Mouse (Mus musculus): ENCODE results near the gene Olfr172.

Gene Olfr172

DNA sequence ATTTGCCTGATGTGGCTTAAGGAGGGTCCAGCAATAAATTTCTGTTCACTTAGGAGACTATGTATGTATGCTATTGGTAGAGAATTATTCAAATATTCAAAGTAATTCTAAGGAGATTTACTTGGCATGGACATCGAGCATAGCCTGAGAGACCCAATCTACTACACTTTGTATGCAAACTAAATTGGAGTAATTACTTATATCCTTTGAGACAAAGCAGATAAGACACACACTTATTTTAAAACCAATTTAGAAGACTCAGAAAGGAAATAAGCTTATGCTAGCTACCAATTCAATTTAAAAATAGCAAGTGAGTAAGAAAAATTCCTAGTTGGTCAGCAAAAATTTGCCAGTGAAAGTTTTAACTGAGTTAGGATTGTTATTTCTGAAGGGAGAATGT is at the start of gene Olfr172:
Gene Olfr172 (minus strand): TSS at position 101 of the 400 bp plus-strand sequence.
- WGBS, result 67% methylated on average over 1 of the region's 1 CpGs

DNA sequence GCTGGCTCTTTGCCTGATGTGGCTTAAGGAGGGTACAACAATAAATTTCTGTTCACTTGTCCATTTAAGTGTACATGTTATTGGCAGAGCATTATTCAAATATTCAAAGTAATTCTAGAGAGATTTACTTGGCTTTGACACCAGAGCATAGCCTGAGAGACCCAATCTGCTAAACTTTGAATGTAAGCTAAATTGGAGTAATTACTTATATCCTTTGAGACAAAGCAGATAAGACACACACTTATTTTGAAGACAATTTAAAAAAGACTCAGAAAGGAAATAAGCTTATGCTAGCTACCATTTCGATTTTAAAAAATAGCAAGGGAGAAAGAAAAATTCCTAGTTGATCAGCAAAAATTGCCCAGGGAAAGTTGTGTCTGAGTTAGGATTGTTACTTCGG is 37.2 kb upstream of the Olfr172 start, which contains the start of gene Olfr173:
Gene Olfr173 (minus strand): TSS at position 101 of the 400 bp plus-strand sequence.
- WGBS, result 71% methylated on average over 2 of the region's 2 CpGs

DNA sequence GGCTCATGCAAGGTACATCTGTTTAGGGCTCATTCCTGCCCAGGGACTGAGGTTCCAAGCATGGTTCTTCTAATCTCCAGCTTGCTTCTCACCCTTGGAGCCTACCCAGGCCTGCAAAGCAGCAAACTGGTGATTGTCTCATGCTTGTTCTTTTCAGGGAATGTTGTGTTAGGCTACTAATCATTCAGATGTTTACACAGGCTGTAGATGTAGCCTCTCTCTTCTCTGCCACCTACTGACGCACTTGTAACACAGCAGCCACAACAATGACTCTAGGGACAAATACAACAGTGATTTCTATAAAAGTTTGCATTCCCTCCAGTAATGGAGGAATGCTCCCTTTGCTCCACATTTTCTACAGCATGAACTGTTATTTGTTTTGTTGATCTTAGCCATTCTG is 11.7 kb downstream of the Olfr172 start:
- WGBS, result 33% methylated on average over 1 of the region's 1 CpGs

DNA sequence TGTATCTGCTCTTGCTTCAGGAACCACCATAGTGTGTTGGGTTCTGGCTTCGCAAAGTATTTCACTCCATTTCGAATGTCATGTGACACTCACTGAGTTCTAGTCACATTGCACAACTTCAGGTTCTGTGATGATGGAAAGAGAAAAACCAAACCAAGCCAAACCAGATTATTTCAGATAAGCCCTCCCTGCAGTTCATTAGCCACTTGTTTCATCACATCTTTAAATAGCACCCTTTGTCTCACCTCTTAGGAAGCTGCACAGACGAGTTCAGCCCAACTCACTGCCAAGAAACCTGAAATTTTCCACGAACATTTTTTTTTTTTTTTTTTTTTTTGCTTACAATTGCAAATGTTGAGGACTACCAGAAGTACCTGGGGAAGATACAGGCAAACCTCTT is 16.3 kb downstream of the Olfr172 start:
- 62% methylated on average over 4 of the region's 4 CpGs for WGBS

DNA sequence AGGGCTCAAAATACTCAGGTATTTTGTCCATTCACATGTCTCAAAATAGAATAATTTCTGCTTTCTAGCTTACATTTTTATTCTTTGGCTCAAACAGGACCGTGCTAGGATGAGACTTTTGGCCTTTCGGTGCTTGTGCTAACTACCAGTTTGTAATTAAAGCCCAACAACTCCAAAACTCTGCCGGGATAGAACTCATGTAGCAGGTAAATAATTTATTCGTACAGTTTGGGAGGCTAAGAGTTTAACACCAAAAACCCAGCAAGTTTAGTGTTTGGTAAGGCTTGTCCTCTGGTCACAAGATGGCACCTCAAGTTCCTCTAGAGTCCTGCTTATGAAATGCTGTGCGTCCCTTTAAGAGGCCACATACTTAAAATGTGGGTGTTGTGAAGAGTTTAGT is 22.2 kb downstream of the Olfr172 start:
- 96% methylated on average over 5 of the region's 5 CpGs for WGBS

DNA sequence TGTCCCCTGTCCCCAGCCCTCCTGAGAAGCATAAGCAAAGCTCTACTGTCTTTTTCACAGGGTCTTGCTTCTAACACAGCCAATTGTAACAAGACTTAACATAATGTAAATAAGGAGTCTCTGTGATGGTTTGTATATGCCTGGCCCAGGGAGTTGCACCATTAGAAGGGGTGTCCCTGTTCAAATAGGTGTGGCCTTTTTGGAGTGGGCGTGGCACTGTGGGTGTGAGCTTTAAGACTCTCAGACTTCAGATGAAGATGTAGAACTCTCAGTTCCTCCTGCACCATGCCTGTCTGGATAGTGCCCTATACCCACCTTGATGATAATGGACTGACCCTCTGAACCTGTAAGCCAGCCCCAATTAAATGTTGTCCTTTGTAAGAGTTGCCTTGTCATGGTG is 24.2 kb downstream of the Olfr172 start:
- WGBS, result 100% methylated on average over 1 of the region's 1 CpGs

DNA sequence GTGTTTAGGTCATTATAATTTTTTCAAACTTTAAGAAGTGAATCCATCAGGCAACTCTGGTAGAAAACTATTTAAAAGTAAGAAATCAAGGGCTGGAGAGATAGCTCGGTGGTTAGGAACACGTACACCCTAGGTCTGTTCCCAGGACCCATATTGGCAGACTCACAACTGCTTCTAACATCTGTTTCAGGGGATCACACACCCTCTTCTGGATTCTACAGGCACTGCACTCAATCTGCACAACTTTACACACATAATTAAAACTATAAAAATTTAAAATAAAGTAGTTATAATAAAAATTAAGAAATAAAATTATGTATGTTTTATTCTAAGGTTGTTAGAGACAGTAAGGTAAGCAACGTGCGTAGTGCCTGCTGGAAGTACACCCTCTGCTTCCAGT is 24.8 kb downstream of the Olfr172 start:
- 85% methylated on average over 4 of the region's 4 CpGs for WGBS

DNA sequence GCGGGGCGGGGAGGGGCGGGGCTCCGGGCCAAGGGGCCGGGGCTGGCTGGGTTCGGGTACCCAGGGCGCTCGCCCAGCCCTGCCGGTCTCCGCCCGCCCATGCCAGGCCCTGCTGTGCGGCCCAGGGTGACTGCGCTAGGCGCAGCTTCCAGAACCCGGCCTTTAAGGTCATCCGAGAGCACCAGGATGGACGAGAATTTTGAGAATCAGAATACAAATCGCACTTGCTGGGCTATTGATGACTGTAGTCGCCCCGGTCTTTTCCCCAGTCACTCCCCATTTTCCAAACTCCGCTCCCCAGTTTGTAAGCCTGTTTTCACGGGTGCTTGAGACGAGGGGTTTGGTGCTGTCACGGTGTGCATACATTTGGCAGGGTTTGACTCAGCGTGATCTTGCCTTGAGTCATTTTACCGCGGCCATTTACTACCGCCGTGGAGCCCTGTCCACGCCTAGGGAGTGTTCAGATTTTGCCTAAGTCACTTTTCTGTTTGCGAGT is 34.8 kb downstream of the Olfr172 start:
- 1% methylated on average over 28 of the region's 31 CpGs for WGBS

DNA sequence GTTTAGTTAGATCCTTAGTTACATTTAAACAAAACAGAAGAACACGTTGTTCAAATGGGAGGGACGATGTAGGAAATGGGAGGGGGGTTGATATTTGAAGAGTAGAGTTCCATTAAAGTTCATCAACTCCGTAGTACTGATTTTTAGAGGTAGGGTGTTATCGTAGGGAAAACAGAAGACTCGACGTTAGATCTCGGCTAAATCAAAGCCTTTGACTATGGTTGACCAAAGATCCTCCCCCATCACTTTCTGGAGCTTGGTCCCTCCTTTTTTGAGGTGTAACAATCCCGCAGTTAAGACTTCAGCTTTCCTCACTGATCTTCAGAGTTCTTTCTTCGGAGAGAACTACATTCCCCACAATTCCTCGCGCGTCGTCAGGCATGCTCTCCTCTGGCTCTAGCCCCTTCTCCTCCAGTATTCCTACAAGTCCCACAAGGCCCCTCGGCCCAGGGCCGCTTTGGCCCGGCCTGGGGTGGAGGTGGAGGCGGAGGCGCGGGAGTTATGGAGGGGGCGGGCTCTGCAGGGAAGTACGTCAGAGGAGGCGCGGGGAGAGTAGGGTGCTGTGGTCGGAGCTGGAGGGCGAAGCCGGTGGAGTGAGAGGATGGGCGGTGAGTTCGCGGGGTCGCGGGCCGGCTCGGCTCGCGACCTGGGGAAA is 35.4 kb downstream of the Olfr172 start, which contains the start of gene Cldnd1:
Gene Cldnd1 (plus strand): TSS at position 434 of the 655 bp plus-strand sequence.
- 1% methylated on average over 35 of the region's 35 CpGs for WGBS

DNA sequence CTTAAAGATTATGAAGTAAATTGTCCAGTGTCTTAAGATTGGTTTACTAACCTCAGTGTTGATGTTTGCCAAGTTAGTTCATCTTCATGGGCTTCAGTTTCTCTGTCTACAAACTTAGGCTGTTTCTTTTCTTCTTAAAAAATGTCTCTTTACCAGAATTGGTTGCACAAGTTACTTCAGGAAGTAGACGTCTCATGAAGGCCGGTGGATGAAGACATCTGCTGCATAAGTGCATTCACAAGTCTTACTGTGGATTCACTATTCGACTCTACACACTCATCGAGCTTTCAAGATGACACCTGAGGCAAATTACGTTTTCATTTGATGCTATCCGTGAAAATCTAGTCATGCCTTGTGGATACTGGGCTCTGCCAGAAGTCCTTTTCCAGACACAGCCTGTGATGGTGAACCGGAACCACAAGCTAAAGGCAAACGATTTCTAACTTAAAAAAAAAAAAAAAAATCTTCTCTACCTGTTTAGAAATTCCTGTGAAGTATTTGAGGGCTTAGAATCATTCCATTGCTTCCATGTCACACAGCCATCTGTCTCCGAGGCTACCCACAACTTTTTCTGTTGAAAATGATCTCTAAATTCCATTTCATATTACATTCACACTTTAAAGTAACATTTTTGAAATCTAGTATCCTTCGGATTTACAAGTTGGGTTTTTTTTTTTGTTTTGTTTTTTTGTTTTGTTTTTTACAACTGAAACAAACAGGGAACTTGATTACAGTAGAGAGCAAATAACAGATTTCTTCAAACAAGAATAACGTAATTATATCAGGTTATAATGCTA is 36.1 kb downstream of the Olfr172 start:
- 75% methylated on average over 11 of the region's 11 CpGs for WGBS

DNA sequence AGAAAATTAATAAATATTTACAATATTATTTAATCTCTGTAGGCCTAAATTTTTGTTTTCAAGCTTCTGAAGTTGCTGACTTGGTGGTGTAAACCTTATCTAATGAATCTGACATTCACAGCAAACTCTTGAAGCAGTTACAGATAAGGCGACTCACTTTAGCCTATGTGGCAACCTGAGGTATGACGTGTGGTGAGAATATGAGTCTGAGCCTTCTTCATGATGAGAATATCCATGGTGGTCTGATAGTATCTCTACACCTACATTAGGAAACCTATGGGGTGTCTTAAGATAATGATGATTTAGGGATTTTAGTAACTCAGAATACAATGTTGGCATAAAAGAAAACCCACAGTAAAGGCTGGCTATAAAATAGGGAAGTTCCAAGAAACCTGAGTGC is 40.7 kb downstream of the Olfr172 start:
- 95% methylated on average over 2 of the region's 2 CpGs for WGBS

DNA sequence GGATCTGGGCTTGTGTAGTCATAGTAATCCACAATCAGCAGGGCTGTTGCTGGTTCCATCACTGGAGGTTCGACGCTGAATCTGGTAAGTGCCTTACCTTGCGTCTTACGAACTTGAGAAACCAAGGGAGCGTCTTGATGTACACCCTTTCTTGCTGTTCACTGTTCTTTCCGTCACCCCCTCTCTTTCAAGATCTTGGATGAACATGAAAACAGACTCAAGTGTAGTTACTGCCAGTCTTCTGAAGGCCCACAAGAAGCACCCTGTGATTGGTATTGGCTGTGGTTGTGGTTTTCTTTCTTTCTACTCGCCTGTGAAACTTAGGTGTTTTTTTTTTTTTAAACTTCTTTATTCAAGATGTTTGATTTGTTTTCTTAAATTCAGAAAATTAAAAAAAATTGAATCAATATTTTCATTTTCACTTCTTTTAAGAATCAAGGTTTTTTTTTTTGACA is 44.3 kb downstream of the Olfr172 start, which contains the start of gene Gpr15:
Gene Gpr15 (minus strand): TSS at position 405 of the 455 bp plus-strand sequence.
- 96% methylated on average over 7 of the region's 7 CpGs for WGBS

DNA sequence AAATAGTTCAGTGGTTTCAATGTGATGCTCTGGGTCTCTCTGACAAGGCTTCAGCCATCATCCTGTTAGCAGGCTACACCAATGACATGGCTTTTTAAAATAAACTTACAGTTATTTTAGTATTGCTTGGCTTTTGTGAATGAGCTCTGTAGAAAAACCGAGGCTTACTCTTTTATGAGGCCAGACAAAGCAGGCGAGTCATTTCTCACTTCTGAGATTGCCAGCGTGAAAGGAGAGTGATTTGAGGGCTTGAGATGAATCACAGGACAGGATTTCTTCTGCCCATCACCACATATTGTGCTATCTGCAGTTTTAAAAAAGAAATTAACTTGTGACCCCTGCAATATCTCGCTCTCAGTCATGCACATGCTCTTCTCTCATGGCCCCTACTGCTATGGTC is 48.0 kb downstream of the Olfr172 start:
- 54% methylated on average over 4 of the region's 4 CpGs for WGBS

DNA sequence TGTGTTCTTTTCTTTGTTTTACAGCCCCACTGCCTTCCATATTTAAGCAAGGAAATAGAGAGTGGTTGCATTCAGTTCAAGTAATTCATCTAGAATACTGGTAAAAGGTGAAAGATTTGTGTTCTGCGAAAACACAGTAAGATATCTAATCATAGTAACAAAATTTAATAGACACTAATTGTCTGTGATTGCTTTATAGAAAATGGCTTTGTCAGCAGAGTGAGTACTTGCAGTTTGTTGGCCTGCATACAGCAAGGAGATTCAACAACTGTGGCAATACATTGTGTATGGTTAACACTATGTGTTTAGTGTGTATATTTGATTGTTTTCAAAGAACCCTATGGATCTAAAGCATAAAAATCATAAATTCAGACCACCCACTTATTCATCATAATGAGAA is 49.8 kb downstream of the Olfr172 start:
- WGBS, result 95% methylated on average over 1 of the region's 1 CpGs

DNA sequence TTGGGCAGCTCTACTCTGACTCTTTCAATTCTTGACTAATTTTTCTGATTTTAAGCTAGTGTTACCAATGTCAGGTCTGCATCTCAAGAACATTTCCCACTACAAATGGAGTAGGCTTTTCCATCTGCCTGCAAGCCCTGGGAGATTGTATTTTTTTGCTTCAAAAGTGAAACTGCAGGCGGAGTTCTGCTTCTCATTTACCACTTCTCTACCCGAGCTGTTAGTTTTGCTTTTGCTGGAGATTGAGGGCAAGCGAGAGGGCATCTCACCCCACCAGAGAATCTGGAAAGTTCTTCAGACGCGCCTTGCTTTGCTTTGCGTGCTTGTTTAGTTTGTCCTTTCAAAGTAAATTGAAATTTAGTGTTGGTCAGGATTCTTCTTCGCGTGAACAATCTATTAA is 50.8 kb downstream of the Olfr172 start:
- WGBS, result 61% methylated on average over 8 of the region's 8 CpGs
